Mouse (Mus musculus) embryonic stem cell, embryonic (primary cell): ENCODE data around the gene Cd160.

Experiments
- CTCF ChIA-PET, 4 experiments: fragments of 300-600 bp in 2 of 4; fragments of 350-600 bp in 2 of 4; sonication (Branson Sonifier 250); formaldehyde crosslinking; loops; one replicate each; lab custom pipeline; 2022; ENCODE audit warnings: inconsistent platforms in 2 of 4; lab: Charles Lee
- POLR2A ChIA-PET, 4 experiments: fragments of 300-600 bp in 2 of 4; fragments of 350-600 bp in 2 of 4; sonication (Branson Sonifier 250); formaldehyde crosslinking; loops; one replicate each; lab custom pipeline; 2022; ENCODE audit warnings: antibody characterized with exemption in 4 of 4, inconsistent platforms in 1 of 4; lab: Charles Lee

The Cd160 gene

GRCm38 (mm10) chr3:96838996-96839645, 10.0 kb upstream of the Cd160 start:
- ChIA-PET POLR2A (interaction anchor here in 1 of 4 experiments (0.9 to 1.7 kb wide), 2 partner anchors 12 to 14 kb away, joined by 3 to 4 read pairs; no protein-coding TSS in a partner anchor), CTCF (interaction anchor here in 2 of 4 experiments (0.7 to 0.8 kb wide), 2 partner anchors 26 to 57 kb away, joined by 3 to 4 read pairs; no protein-coding TSS in a partner anchor)

DNA sequence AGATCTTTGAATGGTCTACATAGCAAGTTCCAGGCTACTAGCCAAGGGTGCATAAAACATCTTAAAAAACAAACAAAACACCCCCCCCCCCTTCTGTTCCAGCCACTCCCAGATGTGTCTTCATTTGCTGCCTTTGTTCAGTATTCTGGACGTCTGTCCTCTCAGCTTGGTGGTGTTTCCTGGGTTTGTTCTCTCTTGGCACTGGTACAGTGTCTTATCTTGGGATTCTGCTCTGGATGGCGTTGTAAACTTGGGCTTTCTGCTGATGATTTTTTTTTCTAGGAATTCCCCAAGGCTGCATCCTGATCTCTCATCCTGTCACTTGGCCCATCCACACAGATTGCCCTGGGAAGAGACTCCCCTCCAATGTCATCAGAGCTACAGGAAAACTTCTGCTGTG, 7.3 kb upstream of the Cd160 start:
- ChIA-PET CTCF (interaction anchor here in 1 of 4 experiments (0.6 kb wide), 1 partner anchor 61 kb away, joined by 11 read pairs; no protein-coding TSS in a partner anchor), POLR2A (interaction anchor here in 1 of 4 experiments (0.9 to 1.3 kb wide), 2 partner anchors 12 to 28 kb away, joined by 3 read pairs; no protein-coding TSS in a partner anchor)

DNA sequence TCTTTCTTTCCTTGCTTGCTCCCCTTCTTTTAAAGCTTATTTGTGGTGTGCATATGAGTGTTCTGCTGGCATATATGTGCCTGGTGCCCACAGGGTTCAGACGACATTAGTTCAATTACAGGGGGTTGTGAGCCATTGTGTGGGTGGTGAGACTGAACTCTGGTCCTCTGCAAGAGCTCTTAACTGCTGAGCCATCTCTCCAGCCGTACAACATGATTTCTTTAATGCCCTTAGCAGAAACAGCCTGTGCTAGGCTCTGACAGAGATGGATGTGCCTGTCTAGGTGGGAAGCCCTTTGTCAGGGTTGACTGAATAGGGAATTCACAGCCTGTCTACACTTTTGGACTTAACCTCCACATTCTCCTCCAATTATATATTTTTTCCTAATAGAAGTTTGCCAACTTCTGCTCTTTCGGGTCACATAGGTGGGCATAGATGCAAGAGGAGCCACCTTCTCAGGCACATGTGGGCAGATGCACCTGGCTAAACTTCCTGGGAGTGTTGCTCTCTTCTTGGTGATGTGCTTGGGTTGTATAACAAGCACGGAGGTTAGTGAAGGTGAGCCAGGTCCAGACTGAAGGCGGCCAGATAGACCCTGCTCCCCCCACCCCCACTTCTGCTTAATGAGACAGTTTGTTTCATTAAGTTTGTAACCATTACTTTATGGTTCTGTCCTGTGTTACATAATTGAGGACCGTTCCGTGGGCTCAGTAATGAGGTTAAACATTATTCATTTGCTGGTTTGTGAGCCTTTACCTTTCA, 5.6 kb upstream of the Cd160 start:
- POLR2A ChIA-PET, result interaction anchor here in 1 of 4 experiments (1.1 to 1.3 kb wide), 2 partner anchors 9 to 26 kb away, joined by 3 read pairs; no protein-coding TSS in a partner anchor
- CTCF ChIA-PET, result no interaction called here

DNA sequence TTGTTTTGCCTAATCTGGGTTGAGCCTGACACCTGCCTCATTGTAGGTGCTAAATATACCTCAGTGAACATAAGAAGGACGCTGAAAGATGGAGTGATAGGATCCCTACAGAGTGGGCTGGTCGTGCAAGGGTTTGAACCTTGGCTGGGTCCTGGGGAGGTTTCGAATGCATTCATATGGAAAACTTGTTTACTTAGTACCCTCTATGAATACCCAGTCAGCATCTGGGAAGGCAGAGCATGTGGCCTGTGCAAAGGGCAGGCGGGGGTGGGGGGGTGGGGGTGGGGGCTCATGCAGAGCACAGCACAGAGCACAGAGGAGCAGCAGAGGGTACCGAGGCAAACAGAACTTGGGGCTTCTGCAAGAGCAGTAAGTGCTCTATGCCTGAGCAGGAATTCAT, 3.8 kb upstream of the Cd160 start:
- ChIA-PET POLR2A (interaction anchor here in 2 of 4 experiments (0.6 to 0.7 kb wide), 2 partner anchors 23 to 570 kb away, joined by 3 read pairs; no protein-coding TSS in a partner anchor), CTCF (no interaction called here)

DNA sequence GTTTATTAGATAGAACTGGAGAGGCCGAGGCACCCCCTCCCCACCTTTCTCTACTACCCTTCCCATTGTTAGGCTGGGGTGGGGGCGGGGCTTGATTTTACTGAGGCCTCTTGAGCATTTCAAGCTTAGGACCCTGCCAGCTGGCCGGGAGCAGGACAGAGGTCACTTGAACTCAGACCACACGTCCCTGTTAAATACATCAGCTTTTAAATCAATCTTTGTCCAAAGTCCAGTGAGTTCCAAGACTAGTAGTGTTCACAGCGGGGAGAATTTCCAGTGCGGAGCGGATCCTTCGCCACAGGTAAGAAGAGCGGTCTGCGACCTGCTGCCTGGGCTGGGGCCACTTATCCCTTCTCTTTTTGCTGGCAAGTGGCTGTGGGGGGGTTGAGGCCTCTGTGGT, 705 bp upstream of the Cd160 start:
- ChIA-PET POLR2A (interaction anchor here in 2 of 4 experiments (1.8 to 2.9 kb wide), 3 partner anchors 14 to 22 kb away, joined by 4 to 15 read pairs (median 10); no protein-coding TSS in a partner anchor), CTCF (interaction anchor here in 1 of 4 experiments (1.3 to 1.8 kb wide), 2 partner anchors 17 to 122 kb away, joined by 3 to 6 read pairs; partner anchors contain the start of gene Nudt17)

GRCm38 (mm10) chr3:96828308-96828864, 765 bp downstream of the Cd160 start:
- POLR2A ChIA-PET, result interaction anchor here (0.6 to 2.0 kb wide), 11 partner anchors 9 to 562 kb away, joined by 3 to 15 read pairs (median 4); no protein-coding TSS in a partner anchor
- CTCF ChIA-PET, result interaction anchor here in 1 of 4 experiments (1.5 kb wide), 1 partner anchor 16 kb away, joined by 3 read pairs; no protein-coding TSS in a partner anchor

DNA sequence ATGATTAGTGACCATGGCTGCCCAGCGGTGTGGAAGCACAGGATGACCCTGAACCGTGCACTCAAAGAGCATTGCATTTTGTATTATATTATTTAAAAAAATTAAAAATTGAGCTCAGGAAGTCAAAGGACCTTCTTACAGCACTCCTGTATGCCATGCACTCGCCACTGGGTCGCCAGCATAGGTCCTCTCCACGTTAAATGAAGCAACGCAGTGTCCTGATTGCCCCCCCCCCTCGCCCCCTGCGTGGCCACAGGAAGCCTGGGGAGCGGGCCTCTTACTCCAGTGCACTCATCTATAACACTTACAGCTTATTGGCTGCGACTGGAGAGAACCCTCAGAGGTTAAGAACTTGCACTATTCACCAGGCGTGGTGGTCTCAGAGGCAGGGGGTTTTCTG, 3.9 kb downstream of the Cd160 start:
- CTCF ChIA-PET, result interaction anchor here in 3 of 4 experiments (0.7 to 1.5 kb wide), 5 partner anchors 12 to 122 kb away, joined by 3 to 6 read pairs (median 4); no protein-coding TSS in a partner anchor

DNA sequence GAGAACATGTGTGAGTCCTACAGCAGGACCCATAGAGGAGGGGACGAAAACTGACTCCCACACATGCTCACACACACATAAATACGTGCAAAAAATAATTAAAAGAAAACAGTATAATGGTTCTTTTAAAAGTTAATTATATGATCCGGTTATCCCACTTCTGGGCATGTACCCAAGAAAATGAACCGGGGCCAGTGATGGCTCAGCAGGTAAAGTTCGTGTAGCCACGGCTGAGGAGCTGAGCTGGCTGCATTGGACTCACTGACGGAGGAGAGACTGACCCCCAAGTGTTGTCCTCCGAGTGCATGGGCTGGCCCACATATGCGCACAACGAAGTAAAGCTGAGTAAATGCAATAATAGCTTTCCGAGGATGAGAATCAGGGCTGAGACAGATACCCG, 4.5 kb downstream of the Cd160 start:
- POLR2A ChIA-PET, result interaction anchor here in 2 of 4 experiments (0.7 to 3.6 kb wide), 7 partner anchors 9 to 195 kb away, joined by 3 to 21 read pairs (median 3); partner anchors contain the start of gene Rbm8a (in 1 of the 2)
- CTCF ChIA-PET, result interaction anchor here in 3 of 4 experiments (0.7 to 1.5 kb wide), 5 partner anchors 11 to 121 kb away, joined by 3 to 6 read pairs (median 4); no protein-coding TSS in a partner anchor

More for the DNA sequence above, 3.9 kb downstream of the Cd160 start:
- POLR2A ChIA-PET, result interaction anchor here in 2 of 4 experiments (0.7 to 3.6 kb wide), 8 partner anchors 9 to 334 kb away, joined by 3 to 21 read pairs (median 3); partner anchors contain the start of gene Rbm8a (in 1 of the 2)

- ChIA-PET POLR2A (interaction anchor here in 2 of 4 experiments (1.0 to 3.6 kb wide), 5 partner anchors 10 to 336 kb away, joined by 3 to 21 read pairs (median 7); no protein-coding TSS in a partner anchor), CTCF (interaction anchor here in 2 of 4 experiments (0.9 to 1.4 kb wide), 2 partner anchors 11 to 15 kb away, joined by 3 to 4 read pairs; no protein-coding TSS in a partner anchor)
Measured at GRCm38 (mm10) chr3:96823701-96824100, 5.5 kb downstream of the Cd160 start.

DNA sequence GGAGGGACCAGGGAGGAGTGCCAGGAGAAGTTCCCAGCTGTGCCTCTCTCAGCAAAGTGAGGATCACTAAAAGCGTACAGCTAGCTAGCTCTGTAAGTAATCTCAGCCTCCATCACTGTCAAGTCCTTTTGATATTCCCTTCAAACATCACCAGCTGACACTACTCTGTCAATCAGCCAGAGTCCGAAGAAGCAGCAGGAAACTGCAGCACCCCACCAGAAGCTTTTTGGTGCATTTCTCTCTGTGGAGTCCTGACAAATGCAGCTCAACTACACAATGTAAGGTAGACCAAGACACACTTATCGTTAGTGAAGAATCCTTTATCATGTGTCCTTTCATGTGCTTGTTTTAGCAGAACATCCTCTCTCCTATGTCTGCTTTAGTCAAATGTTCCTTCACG, 7.6 kb downstream of the Cd160 start:
- POLR2A ChIA-PET, result interaction anchor here in 2 of 4 experiments (0.6 to 1.6 kb wide), 2 partner anchors 13 to 124 kb away, joined by 3 to 6 read pairs; no protein-coding TSS in a partner anchor
- CTCF ChIA-PET, result interaction anchor here in 3 of 4 experiments (0.7 to 2.2 kb wide), 3 partner anchors 9 to 858 kb away, joined by 3 to 7 read pairs (median 3); no protein-coding TSS in a partner anchor

DNA sequence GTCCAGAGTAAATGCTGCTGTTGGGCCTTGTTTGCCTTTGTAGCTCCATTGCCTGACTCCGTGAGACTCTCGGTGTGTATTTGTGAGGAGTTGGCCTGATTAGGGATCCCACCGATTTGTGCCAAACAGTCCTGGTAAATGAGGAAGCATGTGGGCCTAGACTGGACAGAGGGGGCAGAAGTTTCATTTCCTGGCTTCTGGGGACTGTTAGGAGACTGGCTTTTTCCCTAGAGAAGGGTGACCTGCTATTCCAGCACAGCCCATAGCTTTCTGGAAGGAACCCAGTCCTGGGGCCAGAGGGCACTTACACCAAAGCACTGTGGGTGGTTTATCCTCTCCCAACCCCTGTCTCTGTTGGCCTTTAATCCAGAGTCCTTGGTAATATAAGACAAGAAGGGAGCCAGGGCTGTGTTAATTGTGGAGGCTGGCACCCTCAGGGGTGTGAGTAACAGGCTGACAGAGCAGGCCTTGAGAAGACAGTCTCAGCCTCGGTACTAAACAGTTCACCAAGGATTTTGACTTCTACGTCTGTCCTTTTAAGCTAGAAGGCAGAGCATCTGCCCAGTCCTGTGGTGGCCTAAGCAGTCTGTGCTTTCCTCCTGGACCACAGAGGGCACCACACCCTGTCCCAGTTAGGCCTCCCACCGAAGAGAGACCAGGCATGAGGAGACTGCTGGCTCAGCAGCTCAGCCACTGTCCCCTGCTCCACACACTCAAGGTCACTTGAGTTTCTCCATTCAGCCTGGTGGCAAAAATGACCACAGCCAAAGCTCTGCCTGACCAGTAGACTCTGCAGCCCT, 8.8 kb downstream of the Cd160 start:
- CTCF ChIA-PET, result interaction anchor here in 1 of 4 experiments (0.7 kb wide), 1 partner anchor 80 kb away, joined by 3 read pairs; no protein-coding TSS in a partner anchor
- POLR2A ChIA-PET, result interaction anchor here in 3 of 4 experiments (0.8 to 4.1 kb wide), 6 partner anchors 8 to 17 kb away, joined by 3 to 13 read pairs (median 4); partner anchors contain the start of genes Cd160 (in 1 of the 3) and Pdzk1 (in 1 of the 3)

DNA sequence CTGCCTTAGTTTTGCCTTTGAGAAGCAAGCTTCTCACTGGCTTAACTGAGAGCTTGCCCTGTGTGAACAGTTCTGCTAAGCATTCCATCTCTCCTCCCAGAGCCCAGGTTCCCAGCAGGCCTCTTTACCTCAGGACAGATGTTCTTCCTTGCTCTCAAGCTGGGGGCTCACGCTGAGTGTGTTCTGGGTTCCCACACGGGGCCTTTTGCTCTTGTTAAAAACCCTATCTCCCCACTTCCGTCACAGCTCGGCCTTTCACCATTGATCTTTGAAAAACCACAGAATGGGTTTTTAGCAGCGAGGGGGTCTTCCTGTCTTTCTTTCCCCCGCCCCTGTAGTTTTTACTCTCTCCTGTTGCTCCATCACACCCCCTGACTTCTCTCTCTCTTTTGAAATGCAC, 14.8 kb downstream of the Cd160 start:
- ChIA-PET POLR2A (interaction anchor here in 3 of 4 experiments (0.8 to 2.5 kb wide), 5 partner anchors 9 to 151 kb away, joined by 3 to 7 read pairs (median 4); partner anchors contain the start of genes Cd160 (in 1 of the 3), Gpr89 (in 1 of the 3) and Pdzk1 (in 1 of the 3)), CTCF (interaction anchor here in 2 of 4 experiments (1.1 to 2.0 kb wide), 3 partner anchors 11 to 82 kb away, joined by 3 to 6 read pairs (median 6); partner anchors contain the start of genes Cd160 (in 1 of the 2) and Pdzk1 (in 1 of the 2))

DNA sequence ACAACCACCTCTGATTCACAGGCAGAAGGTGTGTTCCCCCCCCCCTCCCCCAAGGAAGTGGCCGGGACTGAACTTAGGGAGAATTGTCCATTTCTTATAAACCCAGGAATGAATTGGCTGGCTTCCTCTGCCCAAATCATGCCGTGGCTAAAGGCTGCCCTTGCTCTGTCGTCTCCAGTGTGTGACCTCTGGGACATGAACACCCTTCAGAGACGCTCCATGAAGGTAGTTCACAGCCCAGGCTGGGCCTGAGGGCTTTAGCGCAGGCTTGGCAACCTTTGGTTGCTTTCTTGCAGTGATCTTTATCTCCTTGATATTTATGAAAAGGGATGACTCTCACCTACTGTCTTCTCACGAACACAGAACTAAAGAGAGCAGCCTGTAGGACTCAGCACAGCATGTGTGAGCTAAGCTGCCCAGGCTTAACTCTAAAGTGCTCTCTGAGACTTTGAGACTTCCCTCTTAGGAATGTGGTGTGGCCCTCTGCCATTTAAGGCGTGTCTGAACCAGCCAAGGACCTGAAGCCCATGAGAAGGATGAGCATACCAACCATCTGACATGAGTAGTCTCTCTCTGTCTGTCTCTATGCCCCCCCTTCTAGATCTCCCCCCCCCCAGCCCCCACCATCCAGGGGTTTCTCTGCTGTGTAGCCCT, 15.4 kb downstream of the Cd160 start:
- ChIA-PET CTCF (interaction anchor here in 3 of 4 experiments (1.0 to 2.0 kb wide), 7 partner anchors 8 to 233 kb away, joined by 3 to 7 read pairs (median 4); partner anchors contain the start of genes Cd160 (in 1 of the 3) and Pdzk1 (in 1 of the 3)), POLR2A (interaction anchor here (0.5 to 2.5 kb wide), 8 partner anchors 10 to 176 kb away, joined by 3 to 7 read pairs (median 4); partner anchors contain the start of genes Cd160 (in 1 of the 4), Gpr89 (in 1 of the 4) and Pdzk1 (in 1 of the 4))

- CTCF ChIA-PET, result interaction anchor here (0.5 to 2.0 kb wide), 28 partner anchors 8 to 234 kb away, joined by 3 to 7 read pairs (median 4); partner anchors contain the start of genes Cd160 (in 1 of the 4) and Pdzk1 (in 1 of the 4)
- POLR2A ChIA-PET, result interaction anchor here in 3 of 4 experiments (0.5 to 2.5 kb wide), 8 partner anchors 8 to 184 kb away, joined by 3 to 7 read pairs (median 3); partner anchors contain the start of genes Gpr89 (in 1 of the 3) and Rbm8a (in 1 of the 3)
Measured at GRCm38 (mm10) chr3:96813106-96813505, 16.0 kb downstream of the Cd160 start.
